Mouse (Mus musculus) WW6 (cell line): ENCODE data around the gene Plk5.
A peak's percentile ranks its signal among the peaks of the same experiment; 100 is the strongest.

Source experiments
- DNase-seq: peaks from one replicate; pipeline ENCODE4 v3.0.0-alpha.2; 2013; ENCODE audit warnings: low read depth, low spot score

The Plk5 gene

GRCm38 (mm10) chr10:80357336-80357735 is 1.1 kb downstream of the Plk5 start:
- no peak for DNase-seq

GRCm38 (mm10) chr10:80357994-80358639 is 1.9 kb downstream of the Plk5 start:
- no peak for DNase-seq

- DNase-seq, result no peak
These were observed 7.5 kb downstream of the Plk5 start for GRCm38 (mm10) chr10:80363734-80364133.

GRCm38 (mm10) chr10:80365736-80366135 is 9.5 kb downstream of the Plk5 start:
- DNase-seq, result no peak

- DNase-seq, result no peak
These were observed 11.7 kb downstream of the Plk5 start for GRCm38 (mm10) chr10:80367954-80368353.

GRCm38 (mm10) chr10:80368392-80368791 is 12.1 kb downstream of the Plk5 start:
- DNase-seq, result no peak

GRCm38 (mm10) chr10:80369995-80370747 is 13.9 kb downstream of the Plk5 start:
- DNase-seq, result no peak

- DNase-seq, result no peak
These were observed 15.2 kb downstream of the Plk5 start for GRCm38 (mm10) chr10:80371411-80371966.

- DNase-seq, result no peak
These were observed 15.7 kb downstream of the Plk5 start for GRCm38 (mm10) chr10:80371983-80372382.

GRCm38 (mm10) chr10:80372706-80373105 is 16.4 kb downstream of the Plk5 start:
- DNase-seq, result no peak

- DNase-seq, result no peak
These were observed 17.8 kb downstream of the Plk5 start for GRCm38 (mm10) chr10:80374063-80374462.

- DNase-seq, result peak; percentile 80
These were observed 19.9 kb downstream of the Plk5 start for GRCm38 (mm10) chr10:80376160-80376559.

- DNase-seq, result no peak
These were observed 21.5 kb downstream of the Plk5 start for GRCm38 (mm10) chr10:80377716-80378115.

- no peak for DNase-seq
These were observed 26.5 kb downstream of the Plk5 start for GRCm38 (mm10) chr10:80382641-80383365.

- no peak for DNase-seq
These were observed 27.2 kb downstream of the Plk5 start for GRCm38 (mm10) chr10:80383431-80383830.

GRCm38 (mm10) chr10:80384115-80384639 is 27.9 kb downstream of the Plk5 start:
- DNase-seq, result no peak

GRCm38 (mm10) chr10:80384709-80385108 is 28.4 kb downstream of the Plk5 start:
- no peak for DNase-seq

GRCm38 (mm10) chr10:80385310-80385709 is 29.1 kb downstream of the Plk5 start:
- no peak for DNase-seq

GRCm38 (mm10) chr10:80385811-80386734 is 29.8 kb downstream of the Plk5 start:
- no peak for DNase-seq

GRCm38 (mm10) chr10:80386735-80387471 is 30.6 kb downstream of the Plk5 start:
- DNase-seq, result no peak
